ENCODE assay signal across 19 mouse cellular contexts in the genomic region with DNA sequence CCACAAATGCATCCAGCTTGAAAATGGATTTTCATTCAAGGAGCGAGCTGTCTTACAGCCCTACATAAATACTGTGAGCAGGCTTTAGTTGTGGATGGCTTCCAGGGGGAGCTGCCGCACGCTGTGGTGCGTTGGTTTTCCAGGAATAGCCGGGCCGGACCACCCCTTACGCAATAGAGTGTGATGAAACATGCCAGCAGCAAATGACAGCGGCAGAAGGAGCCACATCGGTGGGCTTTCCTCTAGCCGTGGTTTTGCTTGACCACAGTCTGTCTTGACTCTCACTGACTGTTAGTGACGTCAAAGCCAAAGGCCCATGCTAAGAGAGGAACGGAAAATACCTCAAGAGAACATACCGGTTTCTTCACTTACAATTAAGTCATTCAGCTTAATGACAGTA.
A peak's percentile ranks its signal among the peaks of the same experiment; 100 is the strongest.
DNase-seq lines count a peak whose midpoint lies in the region; ATAC-seq lines count a peak whose summit lies in the region.
"Had no signal": no experiment of that assay in that cellular context is flagged by ENCODE, and none has a peak within 500 bp of the region (broad histone marks: within the 10 kb centered on the region; RNA-seq: fewer than 3 reads in every experiment).

No protein-coding gene starts in this region.

- H3K9ac ChIP-seq in heart, embryonic 12.5 days = no peak overlapping the region
- H3K9ac ChIP-seq: forebrain, embryonic 15.5 days; liver, embryonic 15.5 days; neural tube, embryonic 13.5 days had no signal

- peak; percentile 81 for DNase-seq in heart, adult 11 months
- peak; percentile 3 for DNase-seq in right cerebral cortex, postnatal 4 days
- no peak for DNase-seq in right cerebral cortex, postnatal 36 days (ENCODE audit: low spot score in 2 of 2)
- peak; percentile 3 for DNase-seq in lung, postnatal 14 days
- no peak for DNase-seq in cerebellum, postnatal 36 days
- DNase-seq in spleen, postnatal 4 days (ENCODE audit: low spot score in 2 of 2) = no peak
- no peak for DNase-seq in c-Kit-positive CD71-positive TER-119-positive erythroid progenitor cells, embryonic 14.5 days (ENCODE audit: low spot score)
- DNase-seq: cerebellum, adult 11-12 months; gastrocnemius, postnatal 36 days; midbrain, embryonic 14.5 days; retina, postnatal 1 day; spleen, adult 18-20 months had no signal

- no peaks in the 10 kb centered on the region for H3K9me3 ChIP-seq in heart, embryonic 12.5 days (replicated peaks)
- H3K9me3 ChIP-seq: forebrain, embryonic 15.5 days; liver, embryonic 15.5 days; neural tube, embryonic 13.5 days had no signal

- no peaks in the 10 kb centered on the region for H3K4me1 ChIP-seq in heart, embryonic 12.5 days (replicated peaks)
- H3K4me1 ChIP-seq: forebrain, embryonic 15.5 days; liver, embryonic 15.5 days; neural tube, embryonic 13.5 days had no signal

- WGBS in heart, embryonic 12.5 days = 82% methylated on average over 13 of the region's 13 CpGs

- H3K4me3 ChIP-seq in heart, embryonic 12.5 days = no peak overlapping the region
- H3K4me3 ChIP-seq: forebrain, embryonic 15.5 days; layer of hippocampus, adult 2 months; liver, embryonic 15.5 days; neural tube, embryonic 13.5 days had no signal

- no peak overlapping the region for H3K4me2 ChIP-seq in heart, embryonic 12.5 days
- H3K4me2 ChIP-seq: forebrain, embryonic 15.5 days; liver, embryonic 15.5 days; neural tube, embryonic 13.5 days had no signal

- no peak overlapping the region for H3K27ac ChIP-seq in heart, embryonic 12.5 days (ENCODE audit: poor library complexity, severe bottlenecking)
- H3K27ac ChIP-seq: forebrain, embryonic 15.5 days; layer of hippocampus, adult 2 months; liver, embryonic 15.5 days; neural tube, embryonic 13.5 days; stomach, postnatal 0 days had no signal

- no peaks in the 10 kb centered on the region for H3K36me3 ChIP-seq in heart, embryonic 12.5 days
- H3K36me3 ChIP-seq: forebrain, embryonic 15.5 days; liver, embryonic 15.5 days; neural tube, embryonic 13.5 days had no signal

- no peak for ATAC-seq in heart, embryonic 12.5 days (ENCODE audit: insufficient number of reproducible peaks, low FRiP score)
- ATAC-seq: forebrain, embryonic 15.5 days; intestine, postnatal 0 days had no signal

- no peaks in the 10 kb centered on the region for H3K27me3 ChIP-seq in heart, embryonic 12.5 days (replicated peaks)
- H3K27me3 ChIP-seq: forebrain, embryonic 15.5 days; liver, embryonic 15.5 days; neural tube, embryonic 13.5 days had no signal

Comparison
In these comparisons a context has a peak if more than half of its experiments do, and no peak if none do; other contexts are left out.
1. DNase-seq: peak in heart, adult 11 months (single experiment), right cerebral cortex, postnatal 4 days (single experiment) and lung, postnatal 14 days (single experiment); none in right cerebral cortex, postnatal 36 days (0 of 2), cerebellum, postnatal 36 days (0 of 2), spleen, postnatal 4 days (0 of 2) and c-Kit-positive CD71-positive TER-119-positive erythroid progenitor cells, embryonic 14.5 days (single experiment).